Mouse (Mus musculus): ENCODE measurements around the gene Gpr83. TPM values are rescaled to one million over a fixed set of nuclear protein-coding genes. Genes with fewer than 3 reads are reported as not detected.
A peak's percentile ranks its signal among the peaks of the same experiment; 100 is the strongest.

The Gpr83 gene
- polyA plus RNA-seq, 1 experiment from 2014 or later: 0.24 TPM

GRCm38 (mm10) chr9:14858782-14859181 lies 1.2 kb upstream of the Gpr83 start:
- H3K4me2 ChIP-seq (ENCODE audit: low read depth, low read length): no peak overlapping the region
- H3K9me3 ChIP-seq (ENCODE audit: control insufficient read depth, low read length): no peaks in the 10 kb centered on the region
- no peak overlapping the region for H3K27ac ChIP-seq (ENCODE audit: low read length)
- no peak for ATAC-seq (ENCODE audit: low read depth)
- H3K27me3 ChIP-seq (ENCODE audit: control insufficient read depth, insufficient read depth, low read depth, low read length): peaks cover 32% of the 10 kb centered on the region
- H3K4me1 ChIP-seq (replicated peaks; ENCODE audit: control insufficient read depth, insufficient read depth, low read length): 0 out of 2 replicates have a peak, but pooled peaks cover 2% of the 10 kb centered on the region
- no peak overlapping the region for H3K4me3 ChIP-seq (ENCODE audit: low read length)
- no peak overlapping the region for H3K9ac ChIP-seq (ENCODE audit: low read length)
- WGBS: 75% methylated on average over 3 of the region's 3 CpGs
- H3K36me3 ChIP-seq (ENCODE audit: control insufficient read depth, insufficient read depth, low read length): no peaks in the 10 kb centered on the region

GRCm38 (mm10) chr9:14863126-14863525 lies 3.1 kb downstream of the Gpr83 start:
- H3K4me1 ChIP-seq (replicated peaks; ENCODE audit: control insufficient read depth, insufficient read depth, low read length): 0 out of 2 replicates have a peak, but pooled peaks cover 2% of the 10 kb centered on the region
- no peak overlapping the region for H3K4me2 ChIP-seq (ENCODE audit: low read depth, low read length)
- H3K9ac ChIP-seq (ENCODE audit: low read length): no peak overlapping the region
- no peak overlapping the region for H3K4me3 ChIP-seq (ENCODE audit: low read length)
- WGBS: 87% methylated on average over 3 of the region's 3 CpGs
- H3K27me3 ChIP-seq (ENCODE audit: control insufficient read depth, insufficient read depth, low read depth, low read length): peaks cover 32% of the 10 kb centered on the region
- no peak for ATAC-seq (ENCODE audit: low read depth)
- no peak overlapping the region for H3K27ac ChIP-seq (ENCODE audit: low read length)
- no peaks in the 10 kb centered on the region for H3K9me3 ChIP-seq (ENCODE audit: control insufficient read depth, low read length)
- H3K36me3 ChIP-seq (ENCODE audit: control insufficient read depth, insufficient read depth, low read length): no peaks in the 10 kb centered on the region

GRCm38 (mm10) chr9:14864726-14865125 lies 4.7 kb downstream of the Gpr83 start:
- 79% methylated on average over 9 of the region's 9 CpGs for WGBS
- Histone ChIP-seq H3K4me3 (ENCODE audit: low read length) (no peak overlapping the region), H3K27ac (ENCODE audit: low read length) (no peak overlapping the region), H3K4me2 (ENCODE audit: low read depth, low read length) (no peak overlapping the region), H3K9me3 (ENCODE audit: control insufficient read depth, low read length) (no peaks in the 10 kb centered on the region), H3K9ac (ENCODE audit: low read length) (no peak overlapping the region), H3K27me3 (ENCODE audit: control insufficient read depth, insufficient read depth, low read depth, low read length) (peaks cover 20% of the 10 kb centered on the region), H3K36me3 (ENCODE audit: control insufficient read depth, insufficient read depth, low read length) (no peaks in the 10 kb centered on the region), H3K4me1 (replicated peaks; ENCODE audit: control insufficient read depth, insufficient read depth, low read length) (0 out of 2 replicates have a peak, but pooled peaks cover 2% of the 10 kb centered on the region)
- no peak for ATAC-seq (ENCODE audit: low read depth)

GRCm38 (mm10) chr9:14866957-14867356 lies 6.9 kb downstream of the Gpr83 start:
- 22% methylated on average over 7 of the region's 7 CpGs for WGBS
- H3K4me3 ChIP-seq (ENCODE audit: low read length): no peak overlapping the region
- H3K36me3 ChIP-seq (ENCODE audit: control insufficient read depth, insufficient read depth, low read length): no peaks in the 10 kb centered on the region
- H3K4me2 ChIP-seq (ENCODE audit: low read depth, low read length): no peak overlapping the region
- peaks cover 2% of the 10 kb centered on the region for H3K27me3 ChIP-seq (ENCODE audit: control insufficient read depth, insufficient read depth, low read depth, low read length)
- H3K4me1 ChIP-seq (replicated peaks; ENCODE audit: control insufficient read depth, insufficient read depth, low read length): no peaks in the 10 kb centered on the region
- no peaks in the 10 kb centered on the region for H3K9me3 ChIP-seq (ENCODE audit: control insufficient read depth, low read length)
- ATAC-seq (ENCODE audit: low read depth): peak; percentile 73
- H3K9ac ChIP-seq (ENCODE audit: low read length): no peak overlapping the region
- no peak overlapping the region for H3K27ac ChIP-seq (ENCODE audit: low read length)

GRCm38 (mm10) chr9:14868326-14868725 lies 8.3 kb downstream of the Gpr83 start:
- no peaks in the 10 kb centered on the region for H3K4me1 ChIP-seq (replicated peaks; ENCODE audit: control insufficient read depth, insufficient read depth, low read length)
- 92% methylated on average over 8 of the region's 8 CpGs for WGBS
- no peaks in the 10 kb centered on the region for H3K27me3 ChIP-seq (ENCODE audit: control insufficient read depth, insufficient read depth, low read depth, low read length)
- no peak for ATAC-seq (ENCODE audit: low read depth)
- H3K4me2 ChIP-seq (ENCODE audit: low read depth, low read length): no peak overlapping the region
- no peaks in the 10 kb centered on the region for H3K36me3 ChIP-seq (ENCODE audit: control insufficient read depth, insufficient read depth, low read length)
- no peak overlapping the region for H3K4me3 ChIP-seq (ENCODE audit: low read length)
- H3K9ac ChIP-seq (ENCODE audit: low read length): no peak overlapping the region
- H3K9me3 ChIP-seq (ENCODE audit: control insufficient read depth, low read length): no peaks in the 10 kb centered on the region
- no peak overlapping the region for H3K27ac ChIP-seq (ENCODE audit: low read length)

- no peak overlapping the region for H3K4me3 ChIP-seq (ENCODE audit: low read length)
- H3K4me1 ChIP-seq (replicated peaks; ENCODE audit: control insufficient read depth, insufficient read depth, low read length): no peaks in the 10 kb centered on the region
- no peaks in the 10 kb centered on the region for H3K27me3 ChIP-seq (ENCODE audit: control insufficient read depth, insufficient read depth, low read depth, low read length)
- 91% methylated on average over 2 of the region's 2 CpGs for WGBS
- no peak overlapping the region for H3K27ac ChIP-seq (ENCODE audit: low read length)
- H3K36me3 ChIP-seq (ENCODE audit: control insufficient read depth, insufficient read depth, low read length): no peaks in the 10 kb centered on the region
- ATAC-seq (ENCODE audit: low read depth): no peak
- H3K9me3 ChIP-seq (ENCODE audit: control insufficient read depth, low read length): no peaks in the 10 kb centered on the region
- H3K9ac ChIP-seq (ENCODE audit: low read length): no peak overlapping the region
- no peak overlapping the region for H3K4me2 ChIP-seq (ENCODE audit: low read depth, low read length)
Measured at GRCm38 (mm10) chr9:14870377-14870776, 10.4 kb downstream of the Gpr83 start.

- WGBS: 86% methylated on average over 10 of the region's 10 CpGs
- H3K36me3 ChIP-seq (ENCODE audit: control insufficient read depth, insufficient read depth, low read length): no peaks in the 10 kb centered on the region
- H3K4me2 ChIP-seq (ENCODE audit: low read depth, low read length): no peak overlapping the region
- no peaks in the 10 kb centered on the region for H3K9me3 ChIP-seq (ENCODE audit: control insufficient read depth, low read length)
- ATAC-seq (ENCODE audit: low read depth): no peak
- no peak overlapping the region for H3K27ac ChIP-seq (ENCODE audit: low read length)
- no peak overlapping the region for H3K9ac ChIP-seq (ENCODE audit: low read length)
- H3K4me3 ChIP-seq (ENCODE audit: low read length): no peak overlapping the region
- H3K4me1 ChIP-seq (replicated peaks; ENCODE audit: control insufficient read depth, insufficient read depth, low read length): no peaks in the 10 kb centered on the region
- H3K27me3 ChIP-seq (ENCODE audit: control insufficient read depth, insufficient read depth, low read depth, low read length): no peaks in the 10 kb centered on the region
Measured at GRCm38 (mm10) chr9:14870802-14871201, 10.8 kb downstream of the Gpr83 start.

GRCm38 (mm10) chr9:14871536-14871935 lies 11.5 kb downstream of the Gpr83 start:
- Histone ChIP-seq H3K4me3 (ENCODE audit: low read length) (no peak overlapping the region), H3K4me2 (ENCODE audit: low read depth, low read length) (no peak overlapping the region), H3K36me3 (ENCODE audit: control insufficient read depth, insufficient read depth, low read length) (no peaks in the 10 kb centered on the region), H3K27me3 (ENCODE audit: control insufficient read depth, insufficient read depth, low read depth, low read length) (no peaks in the 10 kb centered on the region), H3K9me3 (ENCODE audit: control insufficient read depth, low read length) (no peaks in the 10 kb centered on the region), H3K4me1 (replicated peaks; ENCODE audit: control insufficient read depth, insufficient read depth, low read length) (no peaks in the 10 kb centered on the region), H3K9ac (ENCODE audit: low read length) (no peak overlapping the region), H3K27ac (ENCODE audit: low read length) (no peak overlapping the region)
- 52% methylated on average over 3 of the region's 3 CpGs for WGBS
- ATAC-seq (ENCODE audit: low read depth): no peak

GRCm38 (mm10) chr9:14872181-14872930 lies 12.3 kb downstream of the Gpr83 start:
- WGBS: 51% methylated on average over 17 of the region's 17 CpGs
- no peak overlapping the region for H3K4me2 ChIP-seq (ENCODE audit: low read depth, low read length)
- peak; percentile 10; the same call in 1 of the 2 replicates for ATAC-seq (ENCODE audit: low read depth)

More at GRCm38 (mm10) chr9:14872181-14872930, 12.3 kb downstream of the Gpr83 start:
- Histone ChIP-seq H3K27me3 (ENCODE audit: control insufficient read depth, insufficient read depth, low read depth, low read length) (no peaks in the 10 kb centered on the region), H3K27ac (ENCODE audit: low read length) (no peak overlapping the region), H3K9me3 (ENCODE audit: control insufficient read depth, low read length) (no peaks in the 10 kb centered on the region), H3K36me3 (ENCODE audit: control insufficient read depth, insufficient read depth, low read length) (no peaks in the 10 kb centered on the region), H3K9ac (ENCODE audit: low read length) (no peak overlapping the region), H3K4me3 (ENCODE audit: low read length) (no peak overlapping the region), H3K4me1 (replicated peaks; ENCODE audit: control insufficient read depth, insufficient read depth, low read length) (no peaks in the 10 kb centered on the region)

All from lung, embryonic 16.5 days (tissue).